Mouse (Mus musculus) G1E (cell line): ENCODE data around the gene Dus3l.

ENCODE experiments used
- CTCF ChIP-seq: IDR thresholded peaks from 2 replicates; pipeline ENCODE4 v1.5.1; 2012; ENCODE audit warnings: low read depth, low read length, inconsistent platforms, mixed read lengths
- GATA1 ChIP-seq: IDR thresholded peaks from 2 replicates; pipeline ENCODE4 v1.6.1; 2012; ENCODE audit warnings: borderline replicate concordance, low read length, inconsistent platforms, mixed read lengths
- POLR2AphosphoS5 ChIP-seq: IDR thresholded peaks from 2 replicates; pipeline ENCODE4 v1.6.1; 2012; ENCODE audit warnings: low read depth, low read length, inconsistent platforms; ENCODE audit not compliant: insufficient replicate concordance
- TAL1 ChIP-seq: conservative IDR thresholded peaks from 2 replicates; pipeline ENCODE4 v1.6.1; 2012; ENCODE audit warnings: low read depth, low read length, inconsistent platforms, mixed read lengths

DNA sequence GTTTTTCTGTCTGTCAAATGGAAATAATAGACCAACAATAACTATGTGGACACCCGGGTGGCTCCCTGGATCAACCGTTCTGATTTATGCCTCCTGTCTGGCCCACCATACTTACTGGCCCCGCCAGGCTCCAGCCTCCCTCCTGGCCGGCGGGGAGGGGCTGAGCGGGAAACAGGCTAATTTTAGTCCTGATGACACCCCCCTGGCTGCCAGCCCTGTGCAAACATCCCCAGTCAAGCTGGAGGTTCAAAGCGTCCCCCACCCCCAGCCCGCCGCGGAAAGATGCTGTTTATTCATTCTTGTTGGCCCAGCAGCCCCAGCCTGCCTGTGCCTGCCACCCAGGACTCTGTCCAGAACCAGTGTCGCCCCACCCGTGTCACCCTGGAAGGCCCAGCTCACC lies 36.4 kb upstream of the Dus3l start:
- TF ChIP-seq CTCF (no peak), POLR2AphosphoS5 (no peak), TAL1 (no peak), GATA1 (no peak)
